Mouse (Mus musculus) heart, embryonic 14.5 days (tissue): ENCODE measurements around the gene Atm. TPM values are rescaled to one million over a fixed set of nuclear protein-coding genes. Genes with fewer than 3 reads are reported as not detected.

Experiments
- ATAC-seq: fragments of 200-750 bp; cut with Nextera tagmentation; 2 replicates; pipeline ENCODE4 v1.8.0; 2017; ENCODE audit warnings: low read depth, moderate TSS enrichment; ENCODE audit not compliant: insufficient number of reproducible peaks, insufficient read depth, low FRiP score
- H3K27ac ChIP-seq, 2 experiments: fragments of 200-500 bp in 1 of 2; fragments of 300-500 bp in 1 of 2; sonication (generic) in 1 of 2; replicated peaks in 1 of 2; 2 replicates each; pipeline ENCODE4 v1.5.1; 2012 to 2014; ENCODE audit warnings: low read depth in 2 of 2, low read length in 2 of 2, control low read depth in 1 of 2, mild to moderate bottlenecking in 1 of 2, mixed read lengths in 1 of 2; ENCODE audit not compliant: control insufficient read depth in 1 of 2, insufficient read depth in 1 of 2
- H3K27me3 ChIP-seq: fragments of 300-500 bp; sonication (generic); 2 replicates; pipeline ENCODE4 v1.6.1; 2014; ENCODE audit warnings: mild to moderate bottlenecking, low read length, control low read depth; ENCODE audit not compliant: control insufficient read depth, insufficient read depth
- H3K36me3 ChIP-seq: fragments of 300-500 bp; sonication (generic); 2 replicates; pipeline ENCODE4 v1.6.1; 2014; ENCODE audit warnings: mild to moderate bottlenecking, control low read depth, low read length, mixed read lengths; ENCODE audit not compliant: control insufficient read depth, insufficient read depth
- H3K4me1 ChIP-seq, 2 experiments: fragments of 200-500 bp in 1 of 2; fragments of 300-500 bp in 1 of 2; sonication (generic) in 1 of 2; 2 replicates each; pipeline ENCODE4 v1.6.1; 2012 to 2014; ENCODE audit warnings: low read length in 2 of 2, control low read depth in 1 of 2, mixed read lengths in 1 of 2; ENCODE audit not compliant: control insufficient read depth in 2 of 2, insufficient read depth in 2 of 2
- H3K4me2 ChIP-seq: fragments of 300-500 bp; sonication (generic); 2 replicates; pipeline ENCODE4 v1.6.1; 2014; ENCODE audit warnings: mild to moderate bottlenecking, low read length
- H3K4me3 ChIP-seq, 2 experiments: fragments of 200-500 bp in 1 of 2; fragments of 300-500 bp in 1 of 2; sonication (generic) in 1 of 2; 2 replicates each; pipeline ENCODE4 v1.5.1; 2012 to 2014; ENCODE audit warnings: low read length in 2 of 2, mild to moderate bottlenecking in 2 of 2, control low read depth in 1 of 2, low read depth in 1 of 2, moderate library complexity in 1 of 2; ENCODE audit not compliant: control insufficient read depth in 1 of 2, insufficient read depth in 1 of 2
- H3K9ac ChIP-seq: fragments of 300-500 bp; sonication (generic); 2 replicates; pipeline ENCODE4 v1.6.1; 2014; ENCODE audit warnings: mild to moderate bottlenecking, low read length
- H3K9me3 ChIP-seq: fragments of 300-500 bp; sonication (generic); 2 replicates; pipeline ENCODE4 v1.6.1; 2016; ENCODE audit warnings: low read length, control low read depth; ENCODE audit not compliant: control insufficient read depth
- WGBS: fragments of 180-500 bp; shearing (Covaris S2); extraction: QIAGEN DNeasy Blood & Tissue Kit; methylation state at CpG from one replicate; pipeline ENCODE4 v1.1.7; 2014; 5-methylcytosine and 5-hydroxymethylcytosine counted together
- polyA plus RNA-seq: library from polyadenylated mRNA; unstranded; fragments of >200 nt; fragmentation: Nextera tagmentation; extraction: Ambion mirVana; gene quantifications from 2 replicates; pipeline ENCODE4 v1.2.1, GENCODE M21; 2014

Atm gene
- polyA plus RNA-seq, 1 experiment from 2014 or later: 8.8 TPM

GRCm38 (mm10) chr9:53450609-53451008 lies 85.9 kb downstream of the Atm start:
- Histone ChIP-seq H3K9ac (no peak overlapping the region), H3K9me3 (no peaks in the 10 kb centered on the region), H3K4me2 (no peak overlapping the region), H3K4me1 (no peaks in the 10 kb centered on the region), H3K27ac (no peak overlapping the region), H3K4me3 (no peak overlapping the region), H3K36me3 (peaks cover 86% of the 10 kb centered on the region), H3K27me3 (no peaks in the 10 kb centered on the region)
- 94% methylated on average over 1 of the region's 1 CpGs for WGBS
- no peak for ATAC-seq

GRCm38 (mm10) chr9:53435830-53436570 lies 100.5 kb downstream of the Atm start:
- 74% methylated on average over 14 of the region's 14 CpGs for WGBS
- Histone ChIP-seq H3K9me3 (no peaks in the 10 kb centered on the region), H3K27me3 (no peaks in the 10 kb centered on the region), H3K4me3 (no peak overlapping the region), H3K4me2 (no peak overlapping the region), H3K36me3 (peaks cover 25% of the 10 kb centered on the region), H3K9ac (no peak overlapping the region), H3K4me1 (no peaks in the 10 kb centered on the region), H3K27ac (no peak overlapping the region)
- ATAC-seq: no peak

GRCm38 (mm10) chr9:53427638-53428037 lies 108.9 kb downstream of the Atm start:
- Histone ChIP-seq H3K27me3 (no peaks in the 10 kb centered on the region), H3K4me3 (no peak overlapping the region), H3K36me3 (no peaks in the 10 kb centered on the region), H3K9ac (no peak overlapping the region), H3K9me3 (no peaks in the 10 kb centered on the region), H3K4me2 (no peak overlapping the region), H3K27ac (no peak overlapping the region), H3K4me1 (no peaks in the 10 kb centered on the region)
- ATAC-seq: no peak
- 70% methylated on average over 3 of the region's 3 CpGs for WGBS

- H3K4me2 ChIP-seq: no peak overlapping the region
- H3K27ac ChIP-seq: no peak overlapping the region
- H3K4me1 ChIP-seq: no peaks in the 10 kb centered on the region
- no peaks in the 10 kb centered on the region for H3K9me3 ChIP-seq
- no peaks in the 10 kb centered on the region for H3K36me3 ChIP-seq
- WGBS: 76% methylated on average over 3 of the region's 3 CpGs
- no peaks in the 10 kb centered on the region for H3K27me3 ChIP-seq
- ATAC-seq: no peak
- no peak overlapping the region for H3K9ac ChIP-seq
- H3K4me3 ChIP-seq: no peak overlapping the region
Measured at GRCm38 (mm10) chr9:53426726-53427125, 109.8 kb downstream of the Atm start.

DNA sequence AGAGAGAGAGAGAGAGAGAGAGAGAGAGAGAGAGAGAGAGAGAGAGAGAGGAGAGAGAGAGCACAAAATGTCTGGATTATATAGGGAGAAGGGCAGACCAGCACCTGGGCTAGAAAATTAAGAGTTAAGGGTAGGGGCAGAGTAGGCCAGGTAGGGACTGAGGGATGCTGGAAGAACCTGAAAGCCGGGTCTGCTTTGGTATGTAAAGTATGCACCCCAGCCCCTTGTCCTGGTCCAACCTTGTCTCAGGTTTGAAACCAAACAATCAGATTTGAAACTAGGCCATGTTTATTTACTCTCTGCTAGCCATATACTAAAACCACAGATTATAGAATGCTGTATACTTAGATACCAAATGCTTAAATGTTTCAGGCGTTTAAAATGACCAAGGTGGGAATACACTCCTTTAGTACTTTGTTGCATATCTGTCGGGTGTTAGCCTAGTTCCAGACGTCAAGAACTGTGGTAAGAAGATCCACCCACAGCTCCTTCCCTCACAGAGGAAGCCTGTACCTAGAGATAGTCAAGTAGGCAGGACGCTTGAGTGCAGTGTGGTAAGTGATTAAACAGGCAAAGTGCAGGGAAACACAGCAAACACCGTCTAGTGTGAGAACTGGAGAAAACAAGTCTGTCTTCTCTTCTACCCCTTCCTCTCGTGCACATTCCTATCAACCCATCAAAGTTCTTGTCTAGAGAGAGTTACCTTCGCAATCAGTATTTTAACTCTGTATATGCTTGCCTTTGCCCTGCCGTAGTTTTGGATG lies 114.2 kb downstream of the Atm start:
- H3K9ac ChIP-seq: no peak overlapping the region
- H3K27me3 ChIP-seq: no peaks in the 10 kb centered on the region
- ATAC-seq: no peak
- H3K9me3 ChIP-seq: no peaks in the 10 kb centered on the region
- no peaks in the 10 kb centered on the region for H3K4me1 ChIP-seq
- WGBS: 45% methylated on average over 9 of the region's 9 CpGs
- H3K27ac ChIP-seq: no peak overlapping the region
- no peaks in the 10 kb centered on the region for H3K36me3 ChIP-seq
- no peak overlapping the region for H3K4me2 ChIP-seq
- H3K4me3 ChIP-seq: no peak overlapping the region

- H3K4me1 ChIP-seq: peaks cover 4 to 7% of the 10 kb centered on the region in 2 experiments; a peak in 3 of 4 replicates
- no peak overlapping the region for H3K4me2 ChIP-seq
- no peak overlapping the region for H3K9ac ChIP-seq
- no peaks in the 10 kb centered on the region for H3K36me3 ChIP-seq
- no peaks in the 10 kb centered on the region for H3K27me3 ChIP-seq
- 84% methylated on average over 3 of the region's 3 CpGs for WGBS
- H3K4me3 ChIP-seq: no peak overlapping the region
- H3K9me3 ChIP-seq: no peaks in the 10 kb centered on the region
- no peak overlapping the region for H3K27ac ChIP-seq
- ATAC-seq: no peak
Measured at GRCm38 (mm10) chr9:53409427-53409826, 127.1 kb downstream of the Atm start.

- no peak overlapping the region for H3K4me3 ChIP-seq
- H3K27ac ChIP-seq: no peak overlapping the region
- peaks cover 4 to 8% of the 10 kb centered on the region in 2 experiments; a peak in 3 of 4 replicates for H3K4me1 ChIP-seq
- no peaks in the 10 kb centered on the region for H3K9me3 ChIP-seq
- no peaks in the 10 kb centered on the region for H3K36me3 ChIP-seq
- 56% methylated on average over 2 of the region's 2 CpGs for WGBS
- no peak overlapping the region for H3K4me2 ChIP-seq
- H3K27me3 ChIP-seq: no peaks in the 10 kb centered on the region
- ATAC-seq: no peak
- no peak overlapping the region for H3K9ac ChIP-seq
Measured at GRCm38 (mm10) chr9:53408953-53409361, 127.6 kb downstream of the Atm start.
